Mouse (Mus musculus): Measurements from ENCODE around the gene Gapvd1.

Gene Gapvd1

GRCm38 (mm10) chr2:34635249-34636165 lies 119.5 kb downstream of the Gapvd1 start:
- DNase-seq (ENCODE audit: low read depth, low spot score) = no peak

DNA sequence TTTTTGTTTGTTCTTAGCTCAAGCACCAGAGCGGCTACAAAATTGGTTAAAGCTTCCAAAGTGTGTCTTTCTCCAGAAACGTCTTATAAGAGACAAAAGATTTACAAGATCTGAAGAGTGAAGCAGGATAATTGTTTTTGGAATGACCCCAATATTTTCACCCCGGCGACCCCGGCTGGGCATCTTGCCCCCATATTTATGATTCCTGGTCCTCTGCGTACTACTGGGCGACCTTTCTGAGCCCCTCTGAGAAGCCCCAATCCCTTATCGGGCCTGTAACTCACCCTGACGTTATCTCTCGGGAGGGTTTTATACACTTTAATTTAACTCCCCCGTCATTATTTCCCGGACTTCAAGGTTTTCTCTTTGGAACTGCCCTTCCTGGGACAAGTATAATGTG lies 123.0 kb downstream of the Gapvd1 start:
- no peak for DNase-seq (ENCODE audit: low read depth, low spot score)

DNA sequence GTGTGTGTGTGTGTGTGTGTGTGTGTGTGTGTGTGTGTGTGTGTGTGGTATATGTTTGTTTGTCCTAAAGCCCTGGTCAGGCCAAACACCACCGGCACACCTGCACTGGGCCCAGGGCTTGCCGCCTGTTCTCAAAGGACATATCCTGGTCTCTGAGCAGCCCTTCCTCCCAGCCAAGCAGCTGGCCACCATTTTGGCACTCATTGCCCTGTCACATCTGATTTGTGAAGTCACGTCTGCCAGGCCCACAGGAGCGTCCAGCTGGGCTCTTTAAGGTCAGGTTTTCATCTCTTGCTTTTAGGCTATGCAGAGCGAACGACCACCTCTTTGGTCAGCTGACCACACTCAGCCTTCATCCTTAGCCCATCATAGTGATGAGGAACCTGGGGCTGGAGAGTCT lies 124.6 kb downstream of the Gapvd1 start:
- no peak for DNase-seq (ENCODE audit: low read depth, low spot score)

DNA sequence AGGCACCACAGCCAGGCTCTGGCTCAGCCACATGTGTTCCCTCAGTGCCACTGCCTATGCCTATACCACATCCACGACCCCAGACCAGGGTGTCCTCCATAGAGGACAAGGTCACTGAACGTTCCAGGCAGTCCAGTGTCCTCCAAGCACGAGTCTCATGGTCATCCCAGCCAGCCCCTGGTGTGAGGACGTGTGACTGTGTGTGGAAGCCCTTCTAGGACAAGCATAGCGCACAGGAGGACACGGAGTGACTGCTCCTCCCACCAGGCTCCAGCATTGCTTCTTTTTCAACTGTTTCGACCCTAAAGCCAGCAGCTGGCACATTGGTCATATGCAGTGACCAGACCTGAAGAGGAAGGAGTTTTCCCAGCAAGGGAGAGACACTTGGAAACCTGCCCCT lies 125.3 kb downstream of the Gapvd1 start:
- DNase-seq (ENCODE audit: low read depth, low spot score) = no peak

- no peak for DNase-seq (ENCODE audit: low read depth, low spot score)
Observed at GRCm38 (mm10) chr2:34628903-34629540, 126.0 kb downstream of the Gapvd1 start.

GRCm38 (mm10) chr2:34627328-34628226 lies 127.5 kb downstream of the Gapvd1 start:
- DNase-seq (ENCODE audit: low read depth, low spot score) = no peak
